Mouse (Mus musculus): ENCODE measurements around the gene Galnt12. TPM values are rescaled to one million over a fixed set of nuclear protein-coding genes. Genes with fewer than 3 reads are reported as not detected.

The Galnt12 gene
- polyA plus RNA-seq, 1 experiment from 2014 or later = 57.9 TPM

- Histone ChIP-seq H3K9ac (ENCODE audit: low read length) (no peak overlapping the region), H3K4me1 (replicated peaks; ENCODE audit: control insufficient read depth, insufficient read depth) (no peaks in the 10 kb centered on the region; the same call in 1 of the 2 replicates), H3K4me3 (ENCODE audit: low read depth, low read length) (no peak overlapping the region), H3K27ac (replicated peaks) (no peak overlapping the region), H3K36me3 (ENCODE audit: control insufficient read depth, insufficient read depth, low read length) (no peaks in the 10 kb centered on the region), H3K27me3 (ENCODE audit: control insufficient read depth, insufficient read depth, low read length) (no peaks in the 10 kb centered on the region), H3K4me2 (replicated peaks; ENCODE audit: low read depth) (no peak overlapping the region), H3K9me3 (ENCODE audit: control insufficient read depth, low read length) (no peaks in the 10 kb centered on the region)
- 81% methylated on average over 8 of the region's 8 CpGs for WGBS
- no peak for ATAC-seq (ENCODE audit: low FRiP score, low TSS enrichment)
- DNase-seq (ENCODE audit: low spot score) = no peak
- TF ChIP-seq CTCF (IDR thresholded peaks at IDR 0.05; ENCODE audit: low read depth) (no peak), EP300 (optimal IDR thresholded peaks at IDR 0.05) (no peak)
Observed at GRCm38 (mm10) chr4:47130111-47131050, 38.7 kb downstream of the Galnt12 start.

- no peak for DNase-seq (ENCODE audit: low spot score)
- H3K27ac ChIP-seq (replicated peaks) = no peak overlapping the region; the same call in 1 of the 2 replicates
- H3K4me1 ChIP-seq (replicated peaks; ENCODE audit: control insufficient read depth, insufficient read depth) = no peaks in the 10 kb centered on the region; the same call in 1 of the 2 replicates
- no peak for ATAC-seq (ENCODE audit: low FRiP score, low TSS enrichment)
- H3K4me3 ChIP-seq (ENCODE audit: low read depth, low read length) = no peak overlapping the region
- no peaks in the 10 kb centered on the region for H3K9me3 ChIP-seq (ENCODE audit: control insufficient read depth, low read length)
- WGBS = 80% methylated on average over 3 of the region's 3 CpGs
- no peak for TF ChIP-seq EP300 (optimal IDR thresholded peaks at IDR 0.05)
- TF ChIP-seq CTCF (IDR thresholded peaks at IDR 0.05; ENCODE audit: low read depth) = no peak
- no peak overlapping the region for H3K4me2 ChIP-seq (replicated peaks; ENCODE audit: low read depth)
- H3K9ac ChIP-seq (ENCODE audit: low read length) = no peak overlapping the region
- no peaks in the 10 kb centered on the region for H3K36me3 ChIP-seq (ENCODE audit: control insufficient read depth, insufficient read depth, low read length)
- no peaks in the 10 kb centered on the region for H3K27me3 ChIP-seq (ENCODE audit: control insufficient read depth, insufficient read depth, low read length)
Observed at GRCm38 (mm10) chr4:47131931-47132330, 40.2 kb downstream of the Galnt12 start.

GRCm38 (mm10) chr4:47132413-47132812 lies 40.7 kb downstream of the Galnt12 start:
- Histone ChIP-seq H3K27ac (replicated peaks) (peak overlapping the region; percentile 45; the same call in 1 of the 2 replicates), H3K4me3 (ENCODE audit: low read depth, low read length) (no peak overlapping the region), H3K4me1 (replicated peaks; ENCODE audit: control insufficient read depth, insufficient read depth) (no peaks in the 10 kb centered on the region; the same call in 1 of the 2 replicates), H3K36me3 (ENCODE audit: control insufficient read depth, insufficient read depth, low read length) (no peaks in the 10 kb centered on the region), H3K9me3 (ENCODE audit: control insufficient read depth, low read length) (no peaks in the 10 kb centered on the region), H3K9ac (ENCODE audit: low read length) (no peak overlapping the region), H3K27me3 (ENCODE audit: control insufficient read depth, insufficient read depth, low read length) (no peaks in the 10 kb centered on the region), H3K4me2 (replicated peaks; ENCODE audit: low read depth) (no peak overlapping the region)
- WGBS = 54% methylated on average over 3 of the region's 3 CpGs
- TF ChIP-seq EP300 (optimal IDR thresholded peaks at IDR 0.05) (no peak), CTCF (IDR thresholded peaks at IDR 0.05; ENCODE audit: low read depth) (no peak)
- ATAC-seq (ENCODE audit: low FRiP score, low TSS enrichment) (peak; percentile 32; the same call in 1 of the 2 replicates), DNase-seq (ENCODE audit: low spot score) (no peak)

GRCm38 (mm10) chr4:47136699-47137101 lies 45.0 kb downstream of the Galnt12 start:
- 42% methylated on average over 8 of the region's 8 CpGs for WGBS
- ATAC-seq (ENCODE audit: low FRiP score, low TSS enrichment) (peak; percentile 11; the same call in 1 of the 2 replicates), DNase-seq (ENCODE audit: low spot score) (no peak)
- Histone ChIP-seq H3K9ac (ENCODE audit: low read length) (no peak overlapping the region), H3K4me2 (replicated peaks; ENCODE audit: low read depth) (no peak overlapping the region), H3K9me3 (ENCODE audit: control insufficient read depth, low read length) (no peaks in the 10 kb centered on the region), H3K4me3 (ENCODE audit: low read depth, low read length) (no peak overlapping the region), H3K36me3 (ENCODE audit: control insufficient read depth, insufficient read depth, low read length) (no peaks in the 10 kb centered on the region), H3K4me1 (replicated peaks; ENCODE audit: control insufficient read depth, insufficient read depth) (peaks cover 2% of the 10 kb centered on the region; the same call in 1 of the 2 replicates), H3K27ac (replicated peaks) (peak overlapping the region; percentile 58; the same call in 1 of the 2 replicates), H3K27me3 (ENCODE audit: control insufficient read depth, insufficient read depth, low read length) (no peaks in the 10 kb centered on the region)
- no peak for TF ChIP-seq EP300 (optimal IDR thresholded peaks at IDR 0.05)
- no peak for TF ChIP-seq CTCF (IDR thresholded peaks at IDR 0.05; ENCODE audit: low read depth)

GRCm38 (mm10) chr4:47137479-47137878 lies 45.8 kb downstream of the Galnt12 start:
- H3K27ac ChIP-seq (replicated peaks) = 0 out of 2 replicates have a peak overlapping the region, but pooled peaks have one; percentile 58
- H3K27me3 ChIP-seq (ENCODE audit: control insufficient read depth, insufficient read depth, low read length) = no peaks in the 10 kb centered on the region
- H3K9ac ChIP-seq (ENCODE audit: low read length) = no peak overlapping the region
- no peaks in the 10 kb centered on the region for H3K9me3 ChIP-seq (ENCODE audit: control insufficient read depth, low read length)
- ATAC-seq (ENCODE audit: low FRiP score, low TSS enrichment) (peak; percentile 40; the same call in 1 of the 2 replicates), DNase-seq (ENCODE audit: low spot score) (no peak)
- no peak overlapping the region for H3K4me2 ChIP-seq (replicated peaks; ENCODE audit: low read depth)
- H3K4me1 ChIP-seq (replicated peaks; ENCODE audit: control insufficient read depth, insufficient read depth) = peaks cover 2% of the 10 kb centered on the region; the same call in 1 of the 2 replicates
- no peak for TF ChIP-seq EP300 (optimal IDR thresholded peaks at IDR 0.05)
- TF ChIP-seq CTCF (IDR thresholded peaks at IDR 0.05; ENCODE audit: low read depth) = no peak
- no peak overlapping the region for H3K4me3 ChIP-seq (ENCODE audit: low read depth, low read length)
- no peaks in the 10 kb centered on the region for H3K36me3 ChIP-seq (ENCODE audit: control insufficient read depth, insufficient read depth, low read length)
- 65% methylated on average over 5 of the region's 5 CpGs for WGBS

Measured in stomach, postnatal 0 days (tissue).